Mouse (Mus musculus): Measurements from ENCODE around the gene Rin3. TPM values are rescaled to one million over a fixed set of nuclear protein-coding genes. Genes with fewer than 3 reads are reported as not detected.

The Rin3 gene
- polyA plus RNA-seq, 1 experiment from 2014 or later: 15.4 TPM

GRCm38 (mm10) chr12:102321855-102322254 is 39.0 kb downstream of the Rin3 start:
- H3K4me3 ChIP-seq (ENCODE audit: low read depth, low read length): no peak overlapping the region
- H3K9me3 ChIP-seq (ENCODE audit: low read depth, low read length): no peaks in the 10 kb centered on the region
- no peak overlapping the region for H3K27ac ChIP-seq (ENCODE audit: low read depth)
- no peak overlapping the region for H3K9ac ChIP-seq
- TF ChIP-seq CTCF (IDR thresholded peaks at IDR 0.05; ENCODE audit: low read depth): no peak
- ATAC-seq (ENCODE audit: insufficient read depth): no peak
- no peaks in the 10 kb centered on the region for H3K27me3 ChIP-seq (ENCODE audit: insufficient read depth, low read length)
- H3K4me2 ChIP-seq: no peak overlapping the region
- H3K4me1 ChIP-seq (ENCODE audit: insufficient read depth): peaks cover 17% of the 10 kb centered on the region
- no peak for DNase-seq
- peaks cover 8% of the 10 kb centered on the region for H3K36me3 ChIP-seq (ENCODE audit: insufficient read depth)
- 61% methylated on average over 5 of the region's 5 CpGs for WGBS

DNA sequence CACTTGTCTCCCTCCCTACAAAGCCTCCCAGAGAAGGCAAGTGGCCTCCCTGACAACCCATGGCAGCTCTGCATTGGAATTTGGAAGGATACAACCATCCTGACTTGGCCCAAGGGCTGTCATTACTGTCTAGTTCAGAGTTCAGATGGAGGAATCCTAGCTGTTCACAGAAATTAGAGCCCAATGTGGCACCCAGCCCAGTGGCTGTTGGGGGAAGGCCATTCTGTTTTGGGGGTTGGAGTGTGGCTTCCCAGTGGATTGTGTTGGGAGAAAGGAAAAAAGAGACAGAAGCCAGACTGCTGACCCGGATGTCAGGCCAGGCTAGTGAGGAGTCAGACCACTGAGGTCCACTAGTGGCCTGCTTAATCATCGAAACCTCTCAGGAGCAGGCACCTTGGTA is 40.5 kb downstream of the Rin3 start:
- Histone ChIP-seq H3K36me3 (ENCODE audit: insufficient read depth) (peaks cover 12% of the 10 kb centered on the region), H3K9me3 (ENCODE audit: low read depth, low read length) (no peaks in the 10 kb centered on the region), H3K4me1 (ENCODE audit: insufficient read depth) (peaks cover 17% of the 10 kb centered on the region), H3K4me3 (ENCODE audit: low read depth, low read length) (no peak overlapping the region), H3K27ac (ENCODE audit: low read depth) (peak overlapping the region; percentile 81), H3K27me3 (ENCODE audit: insufficient read depth, low read length) (no peaks in the 10 kb centered on the region), H3K4me2 (no peak overlapping the region), H3K9ac (no peak overlapping the region)
- peak; percentile 52 for ATAC-seq (ENCODE audit: insufficient read depth)
- no peak for TF ChIP-seq CTCF (IDR thresholded peaks at IDR 0.05; ENCODE audit: low read depth)
- WGBS: 69% methylated on average over 2 of the region's 2 CpGs
- peak; percentile 88 for DNase-seq

DNA sequence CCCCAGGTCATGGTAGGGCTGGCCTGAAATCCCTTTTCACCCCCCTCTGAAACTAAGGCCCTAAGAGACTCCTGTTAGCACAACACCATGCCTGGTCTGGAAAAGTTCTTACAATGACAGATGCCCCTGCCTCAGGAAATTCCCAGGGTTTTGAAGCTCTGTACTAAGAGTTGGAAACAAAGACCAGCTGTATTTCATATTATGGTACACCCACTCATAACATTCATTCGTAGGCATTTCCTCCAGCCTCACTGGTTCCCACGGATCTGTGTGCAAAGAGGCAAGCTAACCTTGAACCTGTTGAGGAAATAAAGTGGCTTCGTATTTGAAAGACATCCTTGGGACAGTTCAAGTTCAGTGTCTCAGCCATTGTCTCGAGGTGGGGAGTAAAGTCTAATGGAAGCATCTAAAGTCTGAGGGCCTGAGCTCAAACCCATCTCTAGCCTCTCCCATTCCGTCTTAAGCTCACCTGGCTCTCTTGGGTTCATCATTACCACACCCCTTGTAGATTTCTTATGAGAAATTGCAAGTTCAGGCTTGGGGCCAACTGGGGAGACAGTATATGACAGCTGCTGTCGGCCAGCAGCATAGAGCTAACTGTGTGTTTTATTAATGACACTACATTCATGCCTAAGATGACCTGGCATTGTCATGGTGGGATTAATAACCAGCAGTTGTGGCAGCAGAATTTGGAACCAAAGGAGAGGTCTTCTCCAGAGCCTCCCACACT is 41.5 kb downstream of the Rin3 start:
- DNase-seq (peak; percentile 71), ATAC-seq (ENCODE audit: insufficient read depth) (peak; percentile 50)
- H3K36me3 ChIP-seq (ENCODE audit: insufficient read depth): peaks cover 12% of the 10 kb centered on the region
- H3K27me3 ChIP-seq (ENCODE audit: insufficient read depth, low read length): no peaks in the 10 kb centered on the region
- 52% methylated on average over 6 of the region's 6 CpGs for WGBS
- no peak for TF ChIP-seq CTCF (IDR thresholded peaks at IDR 0.05; ENCODE audit: low read depth)
- H3K27ac ChIP-seq (ENCODE audit: low read depth): peak overlapping the region; percentile 81
- H3K4me2 ChIP-seq: no peak overlapping the region
- H3K9ac ChIP-seq: no peak overlapping the region
- no peak overlapping the region for H3K4me3 ChIP-seq (ENCODE audit: low read depth, low read length)
- no peaks in the 10 kb centered on the region for H3K9me3 ChIP-seq (ENCODE audit: low read depth, low read length)
- H3K4me1 ChIP-seq (ENCODE audit: insufficient read depth): peaks cover 17% of the 10 kb centered on the region

- no peak overlapping the region for H3K9ac ChIP-seq
- ATAC-seq (ENCODE audit: insufficient read depth) (peak; percentile 75), DNase-seq (peak; percentile 85)
- peaks cover 16% of the 10 kb centered on the region for H3K4me1 ChIP-seq (ENCODE audit: insufficient read depth)
- peaks cover 12% of the 10 kb centered on the region for H3K36me3 ChIP-seq (ENCODE audit: insufficient read depth)
- WGBS: 39% methylated on average over 2 of the region's 2 CpGs
- no peak for TF ChIP-seq CTCF (IDR thresholded peaks at IDR 0.05; ENCODE audit: low read depth)
- no peak overlapping the region for H3K4me2 ChIP-seq
- no peaks in the 10 kb centered on the region for H3K9me3 ChIP-seq (ENCODE audit: low read depth, low read length)
- 0 out of 2 replicates have a peak overlapping the region, but pooled peaks have one; percentile 21 for H3K27ac ChIP-seq (ENCODE audit: low read depth)
- H3K4me3 ChIP-seq (ENCODE audit: low read depth, low read length): no peak overlapping the region
- H3K27me3 ChIP-seq (ENCODE audit: insufficient read depth, low read length): no peaks in the 10 kb centered on the region
These were observed 42.0 kb downstream of the Rin3 start for GRCm38 (mm10) chr12:102324886-102325220.

GRCm38 (mm10) chr12:102326753-102327340 is 44.0 kb downstream of the Rin3 start:
- H3K4me3 ChIP-seq (ENCODE audit: low read depth, low read length): no peak overlapping the region
- no peaks in the 10 kb centered on the region for H3K9me3 ChIP-seq (ENCODE audit: low read depth, low read length)
- no peak overlapping the region for H3K9ac ChIP-seq
- no peak overlapping the region for H3K27ac ChIP-seq (ENCODE audit: low read depth)
- no peaks in the 10 kb centered on the region for H3K27me3 ChIP-seq (ENCODE audit: insufficient read depth, low read length)
- DNase-seq (no peak), ATAC-seq (ENCODE audit: insufficient read depth) (no peak)
- no peak overlapping the region for H3K4me2 ChIP-seq
- 69% methylated on average over 2 of the region's 2 CpGs for WGBS
- peaks cover 11% of the 10 kb centered on the region for H3K4me1 ChIP-seq (ENCODE audit: insufficient read depth)
- peaks cover 18% of the 10 kb centered on the region for H3K36me3 ChIP-seq (ENCODE audit: insufficient read depth)
- no peak for TF ChIP-seq CTCF (IDR thresholded peaks at IDR 0.05; ENCODE audit: low read depth)

- WGBS: 68% methylated on average over 4 of the region's 4 CpGs
- Histone ChIP-seq H3K4me3 (ENCODE audit: low read depth, low read length) (no peak overlapping the region), H3K4me1 (ENCODE audit: insufficient read depth) (peaks cover 11% of the 10 kb centered on the region), H3K9me3 (ENCODE audit: low read depth, low read length) (no peaks in the 10 kb centered on the region), H3K27me3 (ENCODE audit: insufficient read depth, low read length) (no peaks in the 10 kb centered on the region), H3K36me3 (ENCODE audit: insufficient read depth) (peaks cover 18% of the 10 kb centered on the region), H3K4me2 (no peak overlapping the region), H3K9ac (no peak overlapping the region), H3K27ac (ENCODE audit: low read depth) (no peak overlapping the region)
- DNase-seq (peak; percentile 63), ATAC-seq (ENCODE audit: insufficient read depth) (no peak)
- peak; percentile 37; the same call in 1 of the 2 replicates for TF ChIP-seq CTCF (IDR thresholded peaks at IDR 0.05; ENCODE audit: low read depth)
These were observed 44.7 kb downstream of the Rin3 start for GRCm38 (mm10) chr12:102327525-102327924.

GRCm38 (mm10) chr12:102328090-102328489 is 45.2 kb downstream of the Rin3 start:
- Histone ChIP-seq H3K27ac (ENCODE audit: low read depth) (no peak overlapping the region), H3K9ac (no peak overlapping the region), H3K27me3 (ENCODE audit: insufficient read depth, low read length) (no peaks in the 10 kb centered on the region), H3K4me1 (ENCODE audit: insufficient read depth) (peaks cover 11% of the 10 kb centered on the region), H3K4me2 (no peak overlapping the region), H3K4me3 (ENCODE audit: low read depth, low read length) (no peak overlapping the region), H3K9me3 (ENCODE audit: low read depth, low read length) (no peaks in the 10 kb centered on the region), H3K36me3 (ENCODE audit: insufficient read depth) (peaks cover 18% of the 10 kb centered on the region)
- ATAC-seq (ENCODE audit: insufficient read depth) (no peak), DNase-seq (no peak)
- no peak for TF ChIP-seq CTCF (IDR thresholded peaks at IDR 0.05; ENCODE audit: low read depth)
- WGBS: 80% methylated on average over 4 of the region's 4 CpGs
